Mouse (Mus musculus) layer of hippocampus, adult 9-11 months (tissue): Measurements from ENCODE around the gene Oaf.

Source experiments
- DNase-seq: peaks from one replicate; pipeline ENCODE4 v3.0.0; 2022

Oaf gene

DNA sequence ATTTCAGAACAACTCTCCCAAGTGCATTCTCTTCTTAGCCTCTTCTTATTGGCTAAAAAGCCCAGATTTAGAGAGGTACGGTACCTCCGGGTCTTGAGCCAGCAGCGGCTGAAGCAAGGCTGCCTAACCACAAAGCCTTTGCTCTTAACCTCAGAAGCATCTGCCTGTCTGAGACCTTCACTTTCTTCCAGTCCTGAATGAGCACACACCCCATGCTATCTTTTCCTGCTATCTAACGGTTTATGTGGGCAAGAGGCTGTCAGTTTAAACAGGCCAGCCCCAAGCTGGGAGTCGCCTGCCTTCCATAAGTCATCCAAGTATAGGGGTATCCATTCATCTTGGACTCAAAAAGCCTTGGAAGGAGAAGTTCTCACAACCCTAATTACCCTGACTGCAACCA is 2.7 kb upstream of the Oaf start:
- DNase-seq, result no peak

DNA sequence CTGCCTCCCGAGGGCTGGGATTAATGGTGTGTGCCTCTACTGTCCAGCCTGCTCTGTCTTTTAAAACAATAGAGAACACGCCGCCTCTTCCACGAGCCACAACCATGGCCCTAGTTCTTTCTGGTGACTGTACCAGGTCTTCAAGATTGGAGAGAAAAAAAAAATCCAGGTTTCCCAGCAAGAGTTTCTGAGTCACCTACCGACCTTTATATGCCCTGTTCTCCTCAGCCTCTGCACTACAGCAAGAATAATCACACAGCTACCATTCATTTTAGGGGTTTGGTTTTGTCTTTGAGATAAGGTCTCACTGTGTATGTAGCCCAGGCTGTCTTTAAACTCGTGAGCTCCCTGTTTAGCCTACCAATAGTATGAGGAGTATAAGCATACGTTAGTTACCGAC is 2.3 kb upstream of the Oaf start:
- DNase-seq, result no peak

DNA sequence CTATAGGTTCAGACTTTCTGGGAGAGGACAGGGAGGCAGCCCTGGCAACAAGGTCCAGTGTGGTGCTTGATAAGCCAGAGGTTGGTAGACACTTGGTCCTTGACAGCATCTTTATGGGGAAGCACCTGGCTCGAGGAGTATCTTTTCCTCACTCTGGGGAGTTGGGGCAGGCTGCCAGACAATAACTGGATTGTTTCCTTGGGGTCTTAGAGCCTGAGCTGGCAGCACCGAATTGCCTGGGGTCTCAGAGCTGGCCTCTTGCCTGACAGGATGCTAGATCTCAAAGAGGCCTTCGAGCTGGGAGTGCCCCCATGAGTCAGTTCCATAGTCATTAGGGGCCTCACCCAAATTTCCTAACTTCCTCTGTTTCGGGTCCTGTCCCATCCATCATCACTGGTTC is 1.6 kb upstream of the Oaf start:
- DNase-seq, result no peak

DNA sequence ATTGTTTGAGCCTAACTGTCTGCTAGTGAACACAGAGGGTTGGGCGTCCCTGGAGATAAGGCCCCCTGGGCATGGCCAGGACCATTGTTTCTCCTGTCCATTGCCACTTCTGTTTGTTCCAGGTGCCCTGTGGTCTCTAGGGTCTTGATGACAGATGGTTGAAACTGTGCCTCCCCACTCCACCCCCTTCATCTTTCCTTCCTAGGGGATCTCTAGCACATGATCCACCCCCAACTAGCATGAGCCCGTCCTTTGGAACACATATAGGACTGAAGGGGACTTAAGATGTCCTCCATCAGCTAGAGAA is 836 bp upstream of the Oaf start:
- no peak for DNase-seq

DNA sequence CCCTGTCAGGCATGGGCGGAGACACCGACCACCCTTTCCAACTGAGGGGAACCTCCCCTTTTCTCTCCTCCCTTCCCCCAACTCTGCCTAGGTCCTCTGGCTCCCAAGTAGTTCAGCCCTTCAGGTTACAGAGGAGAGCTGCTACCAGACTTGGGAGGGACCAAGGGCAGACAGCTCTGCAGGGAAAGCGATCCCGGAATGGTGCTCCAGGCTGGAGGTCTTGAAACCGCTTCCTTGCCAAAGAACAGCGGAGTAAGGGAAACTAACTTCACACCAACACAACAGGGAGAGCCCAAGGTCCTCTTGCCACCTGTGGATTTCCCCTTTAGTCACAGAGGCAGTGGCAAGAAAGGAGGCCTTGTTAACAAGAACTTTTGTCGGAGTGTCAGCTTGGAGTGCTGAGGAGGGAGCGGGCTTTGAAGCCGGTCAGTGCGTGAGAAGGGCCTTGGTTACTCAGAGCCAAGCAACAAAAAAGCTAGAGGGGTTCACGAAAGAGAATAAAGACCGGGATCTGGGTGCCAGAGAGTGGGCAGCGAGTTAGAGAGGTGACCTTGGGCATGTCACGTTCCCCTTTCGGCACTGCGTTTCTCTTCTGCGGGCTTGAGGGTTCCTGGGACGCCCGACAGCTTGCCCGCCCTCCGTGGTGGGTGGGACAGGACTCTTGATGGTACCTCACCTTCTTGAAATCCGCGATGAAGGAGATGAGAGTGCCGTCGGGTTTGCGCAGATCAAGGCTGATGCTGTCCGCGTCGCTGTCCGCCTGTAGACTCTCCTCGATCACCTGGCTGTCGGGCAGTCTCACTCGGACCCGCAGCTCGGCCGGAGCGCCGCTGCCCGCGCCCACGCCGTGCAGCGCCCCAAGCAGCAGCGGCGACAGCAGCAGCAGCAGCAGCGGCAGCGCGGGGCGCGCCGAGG is 823 bp downstream of the Oaf start:
- no peak for DNase-seq

DNA sequence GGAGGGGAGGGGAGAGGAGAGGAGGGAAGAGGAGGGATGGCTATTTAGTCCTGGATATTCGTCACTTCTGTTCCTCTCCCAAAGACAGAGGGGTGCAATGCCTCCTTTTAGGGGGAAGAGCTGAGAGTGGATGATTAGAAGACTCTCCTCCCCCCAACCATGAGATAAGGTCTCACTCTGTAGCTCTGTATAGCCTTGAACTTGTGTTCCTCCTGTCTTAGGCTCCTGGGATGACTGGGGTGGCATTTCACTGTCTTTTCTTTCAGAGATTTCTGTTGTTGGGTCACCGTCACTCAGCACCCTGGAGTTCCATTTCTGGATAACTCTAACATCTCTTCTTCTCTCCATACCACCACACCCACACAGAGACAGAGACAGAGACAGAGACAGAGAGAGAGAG is 1.5 kb downstream of the Oaf start:
- no peak for DNase-seq

DNA sequence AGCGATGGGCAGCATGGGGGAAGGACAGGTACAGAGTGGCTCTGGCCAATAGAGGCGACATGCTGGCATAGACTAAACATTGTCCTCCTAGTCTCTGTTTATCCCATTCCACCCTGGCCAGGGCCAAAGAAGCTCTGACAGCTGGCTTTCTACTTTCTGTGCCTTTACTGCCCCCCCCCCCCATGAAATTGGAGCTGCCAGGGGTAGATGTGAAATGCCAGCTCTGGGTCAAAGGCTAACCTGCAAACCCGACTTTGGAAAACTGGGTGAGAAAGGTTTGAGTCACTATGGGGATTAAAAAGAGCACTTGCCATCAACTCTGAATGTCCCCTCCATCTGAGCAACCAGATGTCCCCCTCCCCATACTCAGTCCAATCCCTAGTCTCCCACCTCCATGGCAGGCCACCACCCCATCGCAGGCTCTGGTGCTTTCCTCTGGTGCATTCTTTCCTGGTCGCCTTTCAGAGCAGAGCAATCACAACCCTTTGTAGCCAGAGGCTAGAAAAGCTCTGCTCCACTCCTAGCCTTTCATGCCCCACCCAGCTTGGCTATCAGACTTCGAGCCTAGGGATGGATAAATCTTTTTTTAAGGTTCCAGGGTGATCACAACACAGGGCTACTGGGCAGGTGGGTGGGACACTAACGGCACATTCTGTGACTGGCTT is 2.5 kb downstream of the Oaf start:
- DNase-seq, result no peak

DNA sequence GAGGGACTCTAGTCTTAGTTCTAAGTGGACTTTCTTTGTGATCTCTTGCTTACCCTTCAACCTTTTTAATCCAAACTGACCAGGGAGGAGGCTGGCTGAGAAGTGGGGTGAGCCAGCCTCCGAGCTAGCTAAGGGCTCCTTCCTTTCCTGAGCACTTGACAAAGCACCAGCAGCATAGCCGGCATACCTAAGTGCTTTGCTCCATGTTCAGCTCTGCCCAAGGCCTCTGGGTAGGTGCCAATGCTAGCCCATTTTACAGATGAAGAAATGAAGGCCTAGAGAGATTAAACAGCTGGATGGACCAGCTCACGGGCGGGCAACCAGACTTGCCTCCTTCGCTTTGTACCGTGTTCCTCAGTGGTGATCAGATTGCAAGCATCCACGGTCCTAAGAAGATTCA is 3.1 kb downstream of the Oaf start:
- no peak for DNase-seq

DNA sequence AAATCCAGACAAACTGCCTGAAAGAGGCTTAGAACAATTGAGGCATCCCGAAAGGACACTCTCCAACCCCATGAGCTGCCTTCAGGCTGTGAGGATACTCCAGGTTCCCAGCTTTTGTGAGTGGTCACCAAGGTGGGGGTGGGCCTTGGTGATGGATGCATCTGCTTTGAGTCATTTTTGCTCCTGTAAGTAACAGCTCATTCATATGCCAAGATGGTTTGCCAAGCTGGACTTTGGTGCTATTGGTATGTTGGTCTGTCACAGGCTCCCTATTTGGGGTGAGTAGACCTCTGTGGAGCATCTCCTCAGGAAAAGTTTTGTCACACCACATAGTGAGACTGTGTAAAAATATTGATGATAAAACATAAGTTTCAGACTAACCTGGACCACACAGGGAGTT is 3.6 kb downstream of the Oaf start:
- no peak for DNase-seq

DNA sequence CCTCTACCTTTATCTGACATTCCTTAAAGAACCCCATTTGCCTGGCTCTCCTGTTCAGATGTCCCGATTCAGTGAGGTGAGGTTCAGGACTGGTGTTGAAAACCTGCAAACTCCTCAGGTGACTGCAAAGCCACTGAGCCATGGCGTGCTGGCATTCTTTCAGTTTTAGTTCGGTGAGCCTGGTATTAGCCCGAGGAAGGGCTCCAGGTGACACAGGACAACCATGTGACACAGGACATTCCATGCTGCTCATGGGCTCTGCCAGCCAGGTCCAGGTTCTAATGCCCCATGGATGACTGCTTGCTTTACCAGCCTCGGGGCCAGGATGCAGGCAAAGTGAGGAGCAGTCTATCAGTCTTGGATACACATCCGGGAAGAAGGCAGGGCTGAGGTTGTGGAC is 4.4 kb downstream of the Oaf start:
- DNase-seq, result no peak

DNA sequence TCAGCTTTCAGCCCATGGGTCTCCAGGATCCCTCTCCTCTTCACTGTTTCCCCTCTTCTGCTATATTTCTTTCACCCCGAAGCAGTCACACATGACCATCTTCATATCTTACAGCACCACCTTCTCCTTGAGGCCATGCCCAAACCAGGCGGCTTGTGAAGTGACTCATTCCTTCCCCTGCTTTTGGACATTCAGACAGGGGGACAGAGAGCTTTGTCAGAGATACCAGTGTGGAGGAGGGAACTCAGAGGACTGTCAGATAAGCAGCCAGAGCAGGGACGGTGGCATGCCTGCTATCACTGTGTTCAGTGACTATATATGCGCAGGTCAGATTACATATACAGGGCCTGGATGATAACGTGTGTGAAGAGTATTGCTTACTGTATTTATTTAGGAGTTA is 5.2 kb downstream of the Oaf start:
- no peak for DNase-seq

DNA sequence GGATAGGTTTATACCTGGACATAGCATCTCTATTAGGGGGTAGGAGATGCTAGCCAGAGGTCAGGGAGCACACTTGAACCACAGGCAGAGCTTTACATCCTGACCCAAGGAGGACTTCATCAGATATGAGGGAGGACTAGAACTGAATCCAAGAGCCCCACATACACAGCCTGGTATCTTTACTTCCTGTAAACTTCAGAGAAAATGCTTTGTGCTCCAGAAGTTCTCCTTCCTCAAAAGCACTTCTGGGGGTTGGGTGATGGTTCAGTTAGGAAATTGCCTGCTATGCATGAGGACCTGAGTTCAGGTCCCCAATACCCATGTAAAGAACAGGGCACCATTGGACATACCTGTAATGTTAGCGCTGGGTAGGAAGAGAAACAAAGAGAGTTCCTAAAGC is 6.2 kb downstream of the Oaf start:
- no peak for DNase-seq

DNA sequence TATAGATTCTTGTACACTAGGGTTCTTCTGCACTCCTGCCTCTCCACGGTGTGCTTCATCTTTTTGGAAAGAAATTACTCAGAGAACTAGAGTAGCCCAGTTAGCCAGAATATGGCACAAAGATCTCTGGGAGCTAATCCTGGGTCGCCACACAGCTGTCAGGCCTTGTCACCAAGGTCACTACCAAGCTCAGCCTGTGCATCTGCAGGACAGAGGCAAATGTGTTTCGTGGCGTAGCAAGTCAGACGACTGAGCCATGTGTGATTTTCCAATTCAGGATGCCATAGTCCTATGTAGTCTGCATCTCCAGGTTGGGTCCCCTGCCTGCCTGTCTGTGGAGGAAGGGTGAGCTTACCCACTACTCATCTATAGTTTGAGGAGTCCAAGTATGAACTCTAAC is 6.7 kb downstream of the Oaf start:
- no peak for DNase-seq

DNA sequence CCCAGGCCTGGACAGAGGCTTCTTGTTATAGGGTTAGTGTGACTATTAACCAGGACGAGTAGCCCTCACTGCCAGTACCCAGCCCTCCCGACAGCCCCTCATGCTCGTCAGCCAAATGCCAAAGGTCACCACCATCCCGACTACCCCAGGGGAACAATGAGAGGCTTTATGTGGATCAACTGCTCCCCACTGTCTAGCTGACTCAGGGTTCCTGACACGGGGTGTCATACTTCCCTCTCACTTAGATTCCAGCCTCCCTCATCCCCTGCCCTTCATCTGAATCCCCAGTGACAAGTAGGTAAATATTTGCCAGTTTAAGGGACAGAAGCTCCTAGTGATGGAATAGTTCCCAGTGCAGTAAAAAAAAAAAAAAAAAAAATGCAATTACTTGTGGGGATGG is 7.4 kb downstream of the Oaf start:
- DNase-seq, result no peak

DNA sequence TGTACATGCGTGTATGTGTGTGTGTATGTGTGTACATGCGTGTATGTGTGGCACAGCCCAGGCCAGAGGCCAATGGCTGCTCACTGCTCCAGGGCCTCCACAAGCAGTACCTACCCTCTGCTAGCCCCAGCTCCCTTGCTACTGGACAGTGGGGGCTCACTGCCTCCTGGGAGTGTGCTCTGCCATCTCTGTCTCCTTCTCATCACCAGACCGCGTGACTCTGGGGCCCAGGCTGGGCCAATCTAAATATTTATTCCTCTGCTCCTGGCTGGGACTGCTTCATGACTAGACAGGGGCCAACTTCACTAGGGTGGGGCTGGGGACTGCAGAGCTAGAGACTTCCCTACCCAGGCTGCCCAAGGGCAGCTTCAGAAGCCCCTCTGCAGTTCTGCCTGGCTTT is 7.9 kb downstream of the Oaf start:
- no peak for DNase-seq

DNA sequence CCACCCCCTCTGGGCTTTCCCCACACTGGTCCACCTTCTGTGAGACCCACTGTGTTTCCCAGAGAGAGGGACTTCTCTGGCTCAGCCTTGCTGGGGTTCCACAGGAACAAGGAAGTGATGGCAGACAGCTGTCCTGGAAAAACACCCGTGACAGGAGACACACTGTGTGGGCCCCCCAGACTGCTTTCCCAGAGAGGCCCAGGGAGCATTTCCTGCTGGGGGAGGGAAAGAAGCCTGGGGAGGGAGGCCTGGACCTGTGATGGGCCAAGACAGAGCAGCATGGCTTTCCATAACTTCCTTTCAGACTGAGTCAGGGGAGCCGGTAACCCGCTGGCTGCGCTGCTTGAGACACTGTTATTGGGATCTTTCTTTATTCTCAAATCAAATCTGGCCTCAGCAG is 8.8 kb downstream of the Oaf start:
- DNase-seq, result no peak

DNA sequence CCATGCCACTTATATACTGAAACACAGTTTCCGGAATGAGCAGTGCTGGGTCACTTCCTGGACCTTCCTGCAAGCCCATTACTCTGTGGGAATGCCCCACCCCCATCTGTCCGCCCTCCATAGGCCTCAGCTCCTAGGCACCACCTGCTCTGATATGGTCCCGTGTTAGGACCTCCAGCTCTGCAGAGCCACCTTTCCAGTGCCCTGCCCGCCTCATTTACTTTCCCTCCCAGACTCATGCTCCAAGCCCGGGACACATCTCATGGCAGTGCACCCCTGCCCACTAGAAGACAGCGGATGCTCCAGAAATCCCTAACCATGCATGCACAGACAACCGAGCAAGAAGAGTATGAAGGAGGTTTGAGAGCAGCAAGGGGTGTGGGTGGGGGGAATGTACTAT is 9.7 kb downstream of the Oaf start:
- no peak for DNase-seq

DNA sequence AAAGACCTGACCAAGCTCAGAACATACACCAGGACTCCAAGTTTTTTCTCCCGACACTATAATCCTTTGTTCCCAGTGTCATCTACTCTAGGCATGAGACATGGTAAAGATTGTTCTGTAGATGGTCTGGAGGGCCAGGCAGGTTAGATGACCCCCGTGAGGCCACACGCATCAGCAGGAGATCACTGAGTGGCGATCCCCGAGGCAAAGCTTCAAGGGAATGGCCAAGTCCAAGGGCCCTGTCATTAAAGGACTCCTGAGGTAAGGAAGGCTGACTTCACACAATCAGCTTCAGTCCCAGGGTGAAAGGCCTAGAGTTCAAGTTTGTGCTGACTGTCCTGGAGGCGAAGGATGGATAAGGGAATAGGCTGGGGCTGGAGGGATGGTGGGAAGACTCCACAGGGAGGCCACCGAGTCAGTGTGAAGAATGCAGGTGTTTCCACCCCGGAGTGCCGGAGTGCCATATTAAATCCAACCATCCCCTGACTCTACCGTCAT is 10.3 kb downstream of the Oaf start:
- DNase-seq, result no peak

DNA sequence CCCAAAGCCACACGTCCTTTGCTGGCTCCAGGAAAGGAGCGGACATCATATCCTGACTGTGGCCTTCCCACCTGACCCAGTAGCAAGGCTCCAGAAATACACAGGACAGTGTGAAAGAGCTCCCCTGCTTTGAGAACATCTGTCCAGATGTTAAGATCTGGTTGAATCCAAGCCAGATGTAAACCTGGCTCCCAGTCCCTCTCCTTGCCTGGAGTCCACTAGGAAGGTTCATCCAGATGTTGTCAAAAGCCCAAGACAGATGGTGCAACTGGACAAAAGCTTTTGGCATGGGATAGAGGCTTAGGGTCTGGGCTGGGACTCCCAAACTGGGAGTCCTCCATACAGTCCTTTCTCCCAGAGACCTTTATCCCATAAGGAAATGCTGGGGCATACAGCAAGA is 11.0 kb downstream of the Oaf start:
- DNase-seq, result no peak

DNA sequence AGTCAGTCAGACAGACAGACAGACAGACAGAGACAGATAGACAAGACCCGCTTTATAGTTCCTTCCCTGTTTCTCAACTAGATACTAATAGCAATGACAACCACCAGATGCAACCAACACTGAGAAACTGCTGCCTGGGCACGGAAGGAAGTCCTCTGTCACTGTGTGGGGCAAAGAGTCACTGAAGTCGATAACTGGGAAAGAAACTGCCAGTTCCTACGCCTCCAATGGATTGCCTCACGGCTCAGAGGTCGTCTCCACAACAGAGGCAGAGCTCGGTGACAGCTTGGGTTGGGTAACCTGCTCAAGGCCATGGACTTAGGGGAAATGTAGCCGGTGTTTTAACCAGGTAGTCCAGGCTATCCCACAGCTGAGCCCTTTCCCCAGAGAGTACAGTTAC is 12.1 kb downstream of the Oaf start:
- no peak for DNase-seq

DNA sequence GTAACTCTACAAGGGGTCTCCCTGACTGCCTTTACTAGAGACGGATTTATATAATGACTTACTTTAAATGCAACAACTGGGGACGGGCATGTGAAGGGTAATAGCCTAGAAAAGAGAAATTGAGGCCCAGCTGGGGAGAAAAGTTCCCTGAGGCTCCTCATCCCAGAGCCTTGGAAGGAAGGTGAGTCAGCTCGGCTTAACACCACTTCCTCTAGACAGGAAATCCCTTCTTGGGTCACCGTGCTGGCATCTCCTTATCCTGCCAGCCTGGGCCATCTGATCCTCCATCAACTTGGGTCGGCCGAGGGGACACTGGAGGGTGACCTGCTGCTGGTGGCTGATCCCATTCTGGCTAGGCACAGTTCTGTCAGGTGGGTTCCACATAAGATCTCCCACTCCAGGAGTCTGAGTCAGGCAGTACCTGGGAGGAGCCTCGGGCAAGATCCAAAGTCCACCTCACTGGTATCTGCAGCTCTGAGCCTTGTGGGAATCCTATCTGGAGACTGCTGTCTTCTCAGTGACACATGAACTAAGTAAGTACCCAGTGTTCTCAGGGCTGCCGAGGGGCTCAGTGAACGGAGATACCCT is 13.0 kb downstream of the Oaf start:
- no peak for DNase-seq

DNA sequence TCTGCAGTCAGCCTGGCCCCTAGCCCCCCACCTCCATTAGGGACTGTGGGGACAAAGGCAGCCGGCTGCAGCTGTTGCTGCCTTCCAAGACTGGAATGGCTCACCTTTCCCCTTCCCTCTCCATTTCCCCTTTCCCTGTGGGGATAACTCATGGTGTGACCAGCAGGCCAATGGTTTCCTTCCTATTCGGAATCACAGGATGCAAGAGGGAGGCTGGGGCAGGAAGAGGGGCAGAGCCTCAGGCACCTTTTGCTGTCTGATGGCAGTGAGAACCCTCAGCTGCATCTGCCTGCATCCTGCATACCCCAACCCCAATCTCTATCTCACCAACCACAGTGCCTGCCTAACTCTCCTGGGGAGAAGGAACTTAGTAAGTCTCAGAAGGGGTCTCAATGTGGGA is 14.2 kb downstream of the Oaf start:
- no peak for DNase-seq

DNA sequence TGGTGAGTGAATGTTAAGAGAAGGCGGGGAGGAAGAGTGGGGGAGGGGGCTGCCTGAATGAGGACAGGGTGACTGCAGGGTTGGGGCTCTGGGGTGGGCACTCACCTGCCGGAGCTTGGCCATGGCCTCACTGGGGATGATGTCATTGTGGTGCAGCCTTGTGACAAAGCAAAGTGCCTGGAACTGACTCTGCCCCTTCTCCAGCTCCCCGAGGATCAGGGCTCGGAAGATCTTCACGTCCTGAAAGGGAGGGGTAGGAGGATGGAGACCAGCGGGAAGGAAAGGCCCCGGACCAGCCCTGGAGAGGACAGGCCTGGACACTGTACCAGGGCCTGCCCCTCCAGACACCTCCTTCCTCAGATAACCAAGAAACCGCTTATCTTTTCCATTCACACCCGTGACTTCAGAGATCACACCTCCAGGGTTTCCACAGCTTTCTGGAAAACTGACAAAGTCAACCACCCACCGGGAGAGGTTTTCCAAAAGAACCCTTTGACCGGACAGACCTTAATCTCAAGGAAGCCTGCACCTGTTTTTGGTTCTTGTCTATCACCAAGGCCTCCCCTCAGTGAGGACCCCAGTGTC is 14.8 kb downstream of the Oaf start:
- DNase-seq, result no peak

DNA sequence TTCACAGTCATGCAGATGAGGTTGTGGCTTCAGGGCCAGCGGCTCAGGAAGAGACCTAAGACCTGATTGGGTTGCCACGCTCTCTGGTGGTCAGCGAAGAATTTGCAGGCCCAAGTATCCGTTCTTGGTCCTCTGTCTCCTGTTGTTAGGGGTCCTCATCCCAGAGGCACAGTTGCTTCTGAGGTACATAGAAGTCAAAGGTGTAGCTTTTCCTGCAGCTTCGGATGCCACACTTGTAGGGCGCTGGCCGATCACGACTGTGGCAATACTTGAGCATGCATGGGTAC is 17.3 kb downstream of the Oaf start:
- no peak for DNase-seq
